Mouse (Mus musculus): Measurements from ENCODE around the gene Uts2. TPM values are rescaled to one million over a fixed set of nuclear protein-coding genes. Genes with fewer than 3 reads are reported as not detected.

The Uts2 gene
- polyA plus RNA-seq (2017; shearing (Covaris generic)) = not detected

DNA sequence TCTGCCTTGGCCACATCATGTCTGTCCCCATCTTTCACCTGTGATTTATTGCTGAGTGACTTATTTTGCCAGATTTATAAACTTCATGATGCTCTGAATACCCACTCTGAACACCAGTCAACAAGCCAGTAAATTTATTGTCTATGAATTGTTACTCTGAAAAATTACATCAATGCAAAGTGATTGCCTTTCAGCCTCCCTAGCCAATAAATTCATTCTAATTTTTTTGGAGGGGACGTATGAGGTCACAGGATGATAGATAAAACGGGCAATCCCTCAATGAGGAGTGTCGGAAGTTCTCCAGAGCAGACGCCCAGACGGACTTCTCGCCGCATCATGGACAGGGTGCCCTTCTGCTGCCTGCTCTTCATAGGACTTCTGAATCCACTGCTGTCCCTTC lies at the start of gene Uts2:
Gene Uts2 (plus strand): TSS at position 301 of the 400 bp plus-strand sequence.

DNA sequence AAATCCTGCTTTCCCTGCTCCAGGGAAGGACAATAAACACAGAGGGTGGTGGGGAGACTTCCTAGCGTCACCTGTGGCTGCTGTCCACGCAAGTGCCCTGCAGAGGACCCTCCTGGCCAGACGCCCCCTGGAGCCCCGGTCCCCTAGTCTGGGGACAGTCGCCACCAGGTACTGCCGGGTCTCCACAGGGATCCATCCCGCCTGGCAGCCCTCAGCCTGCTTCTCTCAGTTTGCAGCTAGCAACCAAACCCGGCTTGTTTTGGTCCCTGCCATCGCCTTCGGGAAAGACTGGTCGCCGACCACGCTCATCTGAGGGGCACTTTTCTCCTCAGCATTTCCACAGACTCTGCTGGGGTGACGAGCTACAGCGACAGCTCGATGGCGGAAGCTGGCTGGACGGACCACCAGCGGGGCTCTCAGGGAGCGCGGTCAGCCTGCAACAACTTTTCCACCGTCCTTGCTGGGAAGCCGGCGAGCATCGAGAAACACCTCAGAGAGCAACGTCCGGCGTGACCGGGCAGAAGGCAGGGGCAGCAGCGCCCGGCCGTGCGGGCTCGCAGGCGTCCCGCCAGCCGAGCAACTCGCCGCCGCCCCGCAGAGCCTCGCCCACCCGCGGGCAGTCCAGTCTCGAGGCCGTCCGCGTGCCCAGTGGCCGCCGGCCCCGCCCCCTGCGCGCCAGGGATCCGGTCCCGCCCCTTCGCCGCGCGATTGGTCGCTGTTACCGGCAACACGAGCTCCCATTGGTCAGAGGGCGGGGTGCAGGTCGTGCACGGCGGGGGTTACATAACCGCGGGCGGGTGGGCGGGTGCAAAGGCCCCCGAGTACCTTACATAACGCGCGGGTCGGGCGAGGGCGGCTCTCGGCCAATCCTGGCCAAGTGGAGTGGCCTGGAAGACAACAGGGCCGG lies 47.4 kb downstream of the Uts2 start, which contains the start of gene Per3:
Gene Per3 (minus strand): TSS at position 629 of the 907 bp plus-strand sequence.

Other genes with a start within 250 kb of the Uts2 start
- 1 to 10 TPM; 8.2 to 8.9 TPM for gene Errfi1, start 143.2 kb upstream of the Uts2 start, polyA plus RNA-seq (2017; shearing (Covaris generic))
- gene Park7, start 82.7 kb upstream of the Uts2 start, polyA plus RNA-seq (2017; shearing (Covaris generic)) = 100 to 1,000 TPM; 341 to 352 TPM
- 100 to 1,000 TPM in 1 of 2 experiments, 10 to 100 TPM in 1; 75.3 to 370 TPM for gene Tnfrsf9, start 82.5 kb upstream of the Uts2 start, polyA plus RNA-seq (2017; shearing (Covaris generic))
- 1 to 10 TPM; 3.8 to 5.6 TPM for gene Per3, start 47.6 kb downstream of the Uts2 start, polyA plus RNA-seq (2017; shearing (Covaris generic))
- 10 to 100 TPM; 52.0 to 62.5 TPM for gene Vamp3, start 60.9 kb downstream of the Uts2 start, polyA plus RNA-seq (2017; shearing (Covaris generic))
- under 1 TPM in 1 of 2 experiments, not detected in 1; 0.22 TPM for gene Gm13090, start 92.5 kb downstream of the Uts2 start, polyA plus RNA-seq (2017; shearing (Covaris generic))

Data from inflammation-experienced regulatory T-cells (primary cell).